Mouse (Mus musculus) kidney, embryonic 15.5 days (tissue): Measurements from ENCODE around the gene Usf2. TPM values are rescaled to one million over a fixed set of nuclear protein-coding genes. Genes with fewer than 3 reads are reported as not detected.

Experiments
- ATAC-seq: fragments of 200-750 bp; cut with Nextera tagmentation; replicated peaks from 2 replicates; pipeline ENCODE4 v1.8.0; 2017; ENCODE audit warnings: moderate TSS enrichment; ENCODE audit not compliant: low FRiP score
- H3K27ac ChIP-seq: fragments of 300-500 bp; sonication (generic); 2 replicates; pipeline ENCODE4 v1.5.1; 2015; ENCODE audit warnings: mild to moderate bottlenecking, inconsistent platforms
- H3K27me3 ChIP-seq: fragments of 300-500 bp; sonication (generic); 2 replicates; pipeline ENCODE4 v1.6.1; 2015; ENCODE audit warnings: inconsistent platforms
- H3K36me3 ChIP-seq: fragments of 300-500 bp; sonication (generic); 2 replicates; pipeline ENCODE4 v1.6.1; 2015; ENCODE audit warnings: inconsistent platforms
- H3K4me1 ChIP-seq: fragments of 300-500 bp; sonication (generic); 2 replicates; pipeline ENCODE4 v1.6.1; 2015; ENCODE audit warnings: inconsistent platforms
- H3K4me2 ChIP-seq: fragments of 300-500 bp; sonication (generic); 2 replicates; pipeline ENCODE4 v1.6.1; 2015; ENCODE audit warnings: moderate library complexity, mild to moderate bottlenecking, inconsistent platforms
- H3K4me3 ChIP-seq: fragments of 300-500 bp; sonication (generic); replicated peaks from 2 replicates; pipeline ENCODE4 v1.5.1; 2015; ENCODE audit warnings: mild to moderate bottlenecking, inconsistent platforms
- H3K9ac ChIP-seq: fragments of 300-500 bp; sonication (generic); 2 replicates; pipeline ENCODE4 v1.6.1; 2015; ENCODE audit warnings: mild to moderate bottlenecking, inconsistent platforms
- H3K9me3 ChIP-seq: fragments of 300-500 bp; sonication (generic); replicated peaks from 2 replicates; pipeline ENCODE4 v1.6.1; 2016; ENCODE audit warnings: inconsistent platforms
- WGBS: fragments of 180-500 bp; shearing (Covaris S2); methylation state at CpG from one replicate; pipeline ENCODE4 v1.1.7; 2015; ENCODE audit warnings: mixed read lengths; 5-methylcytosine and 5-hydroxymethylcytosine counted together
- polyA plus RNA-seq: library from polyadenylated mRNA; unstranded; fragments of >200 nt; fragmentation: Nextera tagmentation; extraction: Ambion mirVana; gene quantifications from 2 replicates; pipeline ENCODE4 v1.2.1, GENCODE M21; 2015

The Usf2 gene
- polyA plus RNA-seq, 1 experiment from 2014 or later = 25.3 TPM

- Histone ChIP-seq H3K27me3 (peaks cover 21% of the 10 kb centered on the region), H3K4me2 (peak overlapping the region; percentile 65), H3K9ac (peak overlapping the region; percentile 42), H3K27ac (peak overlapping the region; percentile 90), H3K4me3 (peak overlapping the region; percentile 56), H3K9me3 (no peaks in the 10 kb centered on the region), H3K4me1 (peaks cover 22% of the 10 kb centered on the region; the same call in 1 of the 2 replicates), H3K36me3 (peaks cover 5% of the 10 kb centered on the region; the same call in 1 of the 2 replicates)
- 3% methylated on average over 41 of the region's 41 CpGs for WGBS
- peak; percentile 47; the same call in 1 of the 2 replicates for ATAC-seq
Measured at GRCm38 (mm10) chr7:30972426-30973250, 16.0 kb upstream of the Usf2 start.

- Histone ChIP-seq H3K4me1 (peaks cover 22% of the 10 kb centered on the region; the same call in 1 of the 2 replicates), H3K9me3 (no peaks in the 10 kb centered on the region), H3K9ac (0 out of 2 replicates have a peak overlapping the region, but pooled peaks have one; percentile 42), H3K27ac (no peak overlapping the region), H3K36me3 (peaks cover 5% of the 10 kb centered on the region; the same call in 1 of the 2 replicates), H3K4me3 (peak overlapping the region; percentile 56), H3K4me2 (peak overlapping the region; percentile 65), H3K27me3 (peaks cover 21% of the 10 kb centered on the region)
- 86% methylated on average over 15 of the region's 15 CpGs for WGBS
- no peak for ATAC-seq
Measured at GRCm38 (mm10) chr7:30971901-30972300, 15.3 kb upstream of the Usf2 start.

GRCm38 (mm10) chr7:30969174-30969573 is 12.6 kb upstream of the Usf2 start:
- peaks cover 19% of the 10 kb centered on the region; the same call in 1 of the 2 replicates for H3K4me1 ChIP-seq
- no peak overlapping the region for H3K9ac ChIP-seq
- no peak overlapping the region for H3K4me3 ChIP-seq
- ATAC-seq = no peak
- WGBS = 74% methylated on average over 4 of the region's 4 CpGs
- H3K4me2 ChIP-seq = no peak overlapping the region
- H3K27me3 ChIP-seq = peaks cover 21% of the 10 kb centered on the region
- no peaks in the 10 kb centered on the region for H3K9me3 ChIP-seq
- peaks cover 11% of the 10 kb centered on the region; the same call in 1 of the 2 replicates for H3K36me3 ChIP-seq
- no peak overlapping the region for H3K27ac ChIP-seq

- Histone ChIP-seq H3K4me1 (peaks cover 18% of the 10 kb centered on the region; the same call in 1 of the 2 replicates), H3K4me2 (no peak overlapping the region), H3K27me3 (peaks cover 20% of the 10 kb centered on the region), H3K9me3 (no peaks in the 10 kb centered on the region), H3K36me3 (peaks cover 11% of the 10 kb centered on the region; the same call in 1 of the 2 replicates), H3K27ac (no peak overlapping the region), H3K4me3 (no peak overlapping the region), H3K9ac (no peak overlapping the region)
- ATAC-seq = no peak
- 92% methylated on average over 8 of the region's 8 CpGs for WGBS
Measured at GRCm38 (mm10) chr7:30968611-30969010, 12.0 kb upstream of the Usf2 start.

GRCm38 (mm10) chr7:30966657-30967056 is 10.1 kb upstream of the Usf2 start:
- Histone ChIP-seq H3K9me3 (no peaks in the 10 kb centered on the region), H3K4me3 (no peak overlapping the region), H3K27ac (no peak overlapping the region), H3K4me2 (no peak overlapping the region), H3K27me3 (peaks cover 1% of the 10 kb centered on the region; the same call in 1 of the 2 replicates), H3K4me1 (peaks cover 5% of the 10 kb centered on the region; the same call in 1 of the 2 replicates), H3K36me3 (peaks cover 20% of the 10 kb centered on the region), H3K9ac (no peak overlapping the region)
- ATAC-seq = no peak
- 76% methylated on average over 3 of the region's 3 CpGs for WGBS

GRCm38 (mm10) chr7:30965677-30966076 is 9.1 kb upstream of the Usf2 start:
- Histone ChIP-seq H3K4me1 (0 out of 2 replicates have a peak, but pooled peaks cover 4% of the 10 kb centered on the region), H3K9me3 (no peaks in the 10 kb centered on the region), H3K9ac (no peak overlapping the region), H3K36me3 (peaks cover 23% of the 10 kb centered on the region), H3K4me3 (no peak overlapping the region), H3K27ac (no peak overlapping the region), H3K4me2 (no peak overlapping the region), H3K27me3 (no peaks in the 10 kb centered on the region)
- 74% methylated on average over 14 of the region's 14 CpGs for WGBS
- ATAC-seq = no peak

GRCm38 (mm10) chr7:30964366-30964765 is 7.8 kb upstream of the Usf2 start:
- Histone ChIP-seq H3K4me3 (no peak overlapping the region), H3K9ac (no peak overlapping the region), H3K9me3 (no peaks in the 10 kb centered on the region), H3K27ac (no peak overlapping the region), H3K4me1 (0 out of 2 replicates have a peak, but pooled peaks cover 3% of the 10 kb centered on the region), H3K36me3 (peaks cover 30% of the 10 kb centered on the region), H3K27me3 (no peaks in the 10 kb centered on the region), H3K4me2 (no peak overlapping the region)
- 78% methylated on average over 7 of the region's 7 CpGs for WGBS
- ATAC-seq = no peak

GRCm38 (mm10) chr7:30962862-30963261 is 6.3 kb upstream of the Usf2 start:
- 93% methylated on average over 5 of the region's 5 CpGs for WGBS

GRCm38 (mm10) chr7:30959786-30960349 is 3.3 kb upstream of the Usf2 start:
- 91% methylated on average over 6 of the region's 6 CpGs for WGBS
- H3K9me3 ChIP-seq = no peaks in the 10 kb centered on the region
- ATAC-seq = no peak
- H3K36me3 ChIP-seq = peaks cover 49% of the 10 kb centered on the region
- H3K4me2 ChIP-seq = no peak overlapping the region
- H3K4me3 ChIP-seq = no peak overlapping the region
- H3K4me1 ChIP-seq = peaks cover 24% of the 10 kb centered on the region
- no peak overlapping the region for H3K9ac ChIP-seq
- H3K27me3 ChIP-seq = no peaks in the 10 kb centered on the region
- H3K27ac ChIP-seq = no peak overlapping the region

More at GRCm38 (mm10) chr7:30962862-30963261, 6.3 kb upstream of the Usf2 start:
- Histone ChIP-seq H3K9me3 (no peaks in the 10 kb centered on the region), H3K9ac (no peak overlapping the region), H3K27ac (no peak overlapping the region), H3K36me3 (peaks cover 43% of the 10 kb centered on the region), H3K4me2 (no peak overlapping the region), H3K4me3 (no peak overlapping the region), H3K4me1 (peaks cover 12% of the 10 kb centered on the region), H3K27me3 (no peaks in the 10 kb centered on the region)
- ATAC-seq = no peak

GRCm38 (mm10) chr7:30958866-30959487 is 2.4 kb upstream of the Usf2 start:
- Histone ChIP-seq H3K27ac (0 out of 2 replicates have a peak overlapping the region, but pooled peaks have one; percentile 99), H3K36me3 (peaks cover 52% of the 10 kb centered on the region), H3K4me1 (peaks cover 24% of the 10 kb centered on the region), H3K27me3 (no peaks in the 10 kb centered on the region), H3K4me2 (no peak overlapping the region), H3K9ac (no peak overlapping the region), H3K4me3 (no peak overlapping the region), H3K9me3 (no peaks in the 10 kb centered on the region)
- WGBS = 94% methylated on average over 9 of the region's 9 CpGs
- no peak for ATAC-seq

- Histone ChIP-seq H3K9ac (peak overlapping the region; percentile 100), H3K36me3 (peaks cover 59% of the 10 kb centered on the region), H3K27me3 (no peaks in the 10 kb centered on the region), H3K27ac (peak overlapping the region; percentile 99), H3K4me3 (peak overlapping the region; percentile 93), H3K4me1 (peaks cover 24% of the 10 kb centered on the region), H3K4me2 (peak overlapping the region; percentile 90), H3K9me3 (no peaks in the 10 kb centered on the region)
- no peak for ATAC-seq
- 69% methylated on average over 28 of the region's 28 CpGs for WGBS
Measured at GRCm38 (mm10) chr7:30958109-30958865, 1.7 kb upstream of the Usf2 start.
